ENCODE assay signal across 21 mouse cellular contexts in genomic region chr9:118728296-118728695, GRCm38 (mm10).
DNase-seq lines count a peak whose midpoint lies in the region; ATAC-seq lines count a peak whose summit lies in the region.
"Had no signal": no experiment of that assay in that cellular context is flagged by ENCODE, and none has a peak within 500 bp of the region (broad histone marks: within the 10 kb centered on the region; RNA-seq: fewer than 3 reads in every experiment).

No protein-coding gene starts in this region.

- H3K4me3 ChIP-seq in forebrain, embryonic 10.5 days = no peak overlapping the region
- no peak overlapping the region for H3K4me3 ChIP-seq in forebrain, embryonic 11.5 days (ENCODE audit: low read depth, low read length)
- no peak overlapping the region for H3K4me3 ChIP-seq in heart, embryonic 14.5 days (ENCODE audit: control insufficient read depth in 1 of 2, insufficient read depth in 1 of 2, low read depth in 1 of 2, low read length in 2 of 2)
- no peak overlapping the region for H3K4me3 ChIP-seq in limb, embryonic 12.5 days (replicated peaks)
- H3K4me3 ChIP-seq: embryonic facial prominence, embryonic 15.5 days; erythroblast, embryonic 14.5 days; forebrain, embryonic 12.5 days; hindbrain, embryonic 13.5 days had no signal

- H3K36me3 ChIP-seq in forebrain, embryonic 10.5 days (replicated peaks) = no peaks in the 10 kb centered on the region
- no peaks in the 10 kb centered on the region for H3K36me3 ChIP-seq in forebrain, embryonic 11.5 days (ENCODE audit: control insufficient read depth, insufficient read depth, low read length)
- H3K36me3 ChIP-seq in heart, embryonic 14.5 days (ENCODE audit: control insufficient read depth, insufficient read depth, low read length) = no peaks in the 10 kb centered on the region
- no peaks in the 10 kb centered on the region for H3K36me3 ChIP-seq in limb, embryonic 12.5 days
- H3K36me3 ChIP-seq: embryonic facial prominence, embryonic 15.5 days; forebrain, embryonic 12.5 days; hindbrain, embryonic 13.5 days had no signal

- H3K27ac ChIP-seq in forebrain, embryonic 10.5 days = peak overlapping the region; percentile 32; the same call in 1 of the 2 replicates
- no peak overlapping the region for H3K27ac ChIP-seq in forebrain, embryonic 11.5 days (ENCODE audit: low read depth, low read length)
- peak overlapping the region; percentile 36 to 77; a peak in 3 of 4 replicates for H3K27ac ChIP-seq in heart, embryonic 14.5 days (replicated peaks in 1 of 2; ENCODE audit: control insufficient read depth in 1 of 2, insufficient read depth in 1 of 2, low read depth in 2 of 2, low read length in 2 of 2)
- H3K27ac ChIP-seq in limb, embryonic 12.5 days = 0 out of 2 replicates have a peak overlapping the region, but pooled peaks have one; percentile 9
- H3K27ac ChIP-seq: embryonic facial prominence, embryonic 15.5 days; forebrain, embryonic 12.5 days; hindbrain, embryonic 13.5 days; hindbrain, postnatal 0 days had no signal

- no peaks in the 10 kb centered on the region for H3K9me3 ChIP-seq in forebrain, embryonic 10.5 days
- no peaks in the 10 kb centered on the region for H3K9me3 ChIP-seq in forebrain, embryonic 11.5 days (ENCODE audit: control insufficient read depth, low read length)
- no peaks in the 10 kb centered on the region for H3K9me3 ChIP-seq in heart, embryonic 14.5 days (ENCODE audit: control insufficient read depth, low read length)
- H3K9me3 ChIP-seq in limb, embryonic 12.5 days = no peaks in the 10 kb centered on the region
- H3K9me3 ChIP-seq: embryonic facial prominence, embryonic 15.5 days; forebrain, embryonic 12.5 days; hindbrain, embryonic 13.5 days had no signal

- DNase-seq in forebrain, embryonic 10.5 days (ENCODE audit: extremely low spot score, low spot score) = no peak
- no peak for DNase-seq in forebrain, embryonic 11.5 days (ENCODE audit: low spot score)
- DNase-seq in heart, postnatal 25 days (ENCODE audit: low spot score) = no peak
- no peak for DNase-seq in left cerebral cortex, postnatal 4 days
- no peak for DNase-seq in right cerebral cortex, postnatal 25 days
- DNase-seq: adrenal gland, postnatal 14 days; cerebellum, adult 11-12 months; cerebellum, adult 9-10 months; cerebellum, postnatal 25 days; gastrocnemius, postnatal 25 days; heart, postnatal 36 days had no signal

- intact Hi-C loops in heart, postnatal 25 days (cut with DNase I) = no loop called here
- intact Hi-C loops in left cerebral cortex, postnatal 4 days (cut with DNase I) = no loop called here

- WGBS in forebrain, embryonic 10.5 days = 81% methylated on average over 6 of the region's 6 CpGs
- WGBS in forebrain, embryonic 11.5 days = 81% methylated on average over 6 of the region's 6 CpGs
- 88% methylated on average over 6 of the region's 6 CpGs for WGBS in heart, embryonic 14.5 days
- WGBS in limb, embryonic 12.5 days = 81% methylated on average over 6 of the region's 6 CpGs

- no peak for ATAC-seq in forebrain, embryonic 11.5 days (replicated peaks; ENCODE audit: low FRiP score)
- ATAC-seq in heart, embryonic 14.5 days (ENCODE audit: insufficient number of reproducible peaks, insufficient read depth, low FRiP score, low read depth) = no peak
- ATAC-seq in limb, embryonic 12.5 days (ENCODE audit: insufficient number of reproducible peaks, insufficient read depth, low FRiP score, low TSS enrichment, low read depth) = no peak
- ATAC-seq: activated CD4-positive, CD25-positive, alpha-beta regulatory T cell, adult 4 months; forebrain, embryonic 16.5 days; hindbrain, postnatal 0 days; Patski had no signal

- H3K9ac ChIP-seq in forebrain, embryonic 11.5 days (ENCODE audit: low read length) = no peak overlapping the region
- no peak overlapping the region for H3K9ac ChIP-seq in heart, embryonic 14.5 days (ENCODE audit: low read length)
- no peak overlapping the region for H3K9ac ChIP-seq in limb, embryonic 12.5 days (replicated peaks)
- H3K9ac ChIP-seq: embryonic facial prominence, embryonic 15.5 days; forebrain, embryonic 12.5 days; hindbrain, embryonic 13.5 days had no signal

- H3K4me1 ChIP-seq in forebrain, embryonic 10.5 days = peaks cover 35% of the 10 kb centered on the region
- H3K4me1 ChIP-seq in forebrain, embryonic 11.5 days (replicated peaks; ENCODE audit: control insufficient read depth, insufficient read depth, low read length) = no peaks in the 10 kb centered on the region
- H3K4me1 ChIP-seq in heart, embryonic 14.5 days (ENCODE audit: control insufficient read depth in 2 of 2, insufficient read depth in 2 of 2, low read length in 2 of 2) = peaks cover 41 to 69% of the 10 kb centered on the region in 2 experiments
- H3K4me1 ChIP-seq in limb, embryonic 12.5 days (replicated peaks) = peaks cover 54% of the 10 kb centered on the region
- H3K4me1 ChIP-seq: forebrain, embryonic 12.5 days had no signal

- no peak overlapping the region for H3K4me2 ChIP-seq in forebrain, embryonic 11.5 days (ENCODE audit: low read depth, low read length, severe bottlenecking)
- no peak overlapping the region for H3K4me2 ChIP-seq in heart, embryonic 14.5 days (ENCODE audit: low read length)
- H3K4me2 ChIP-seq in limb, embryonic 12.5 days = no peak overlapping the region
- H3K4me2 ChIP-seq: embryonic facial prominence, embryonic 15.5 days; forebrain, embryonic 12.5 days; hindbrain, embryonic 13.5 days had no signal

- no peaks in the 10 kb centered on the region for H3K27me3 ChIP-seq in forebrain, embryonic 10.5 days (ENCODE audit: poor library complexity, severe bottlenecking)
- no peaks in the 10 kb centered on the region for H3K27me3 ChIP-seq in forebrain, embryonic 11.5 days (ENCODE audit: control insufficient read depth, insufficient read depth, low read length)
- no peaks in the 10 kb centered on the region for H3K27me3 ChIP-seq in heart, embryonic 14.5 days (ENCODE audit: control insufficient read depth, insufficient read depth, low read length)
- no peaks in the 10 kb centered on the region for H3K27me3 ChIP-seq in limb, embryonic 12.5 days
- H3K27me3 ChIP-seq: embryonic facial prominence, embryonic 15.5 days; forebrain, embryonic 12.5 days; hindbrain, embryonic 13.5 days; Patski had no signal
